ENCODE assay signal across 29 mouse cellular contexts in genomic region chr4:116738972-116739751, GRCm38 (mm10). TPM values are rescaled to one million over a fixed set of nuclear protein-coding genes. Genes with fewer than 3 reads are reported as not detected.
DNase-seq lines count a peak whose midpoint lies in the region; ATAC-seq and TF ChIP-seq lines count a peak whose summit lies in the region.
"Had no signal": no experiment of that assay in that cellular context is flagged by ENCODE, and none has a peak within 500 bp of the region (broad histone marks: within the 10 kb centered on the region; RNA-seq: fewer than 3 reads in every experiment).

No protein-coding gene starts in this region.

- ATAC-seq in common myeloid progenitor, adult 5-6 weeks (replicated peaks; ENCODE audit: low read depth, poor library complexity, severe bottlenecking) = peak; percentile 32
- ATAC-seq in hindbrain, embryonic 11.5 days (ENCODE audit: low FRiP score) = no peak
- ATAC-seq: forebrain, embryonic 15.5 days; hindbrain, postnatal 0 days; inflammation-experienced regulatory T-cells, adult 6 months; intestine, embryonic 16.5 days had no signal

- no peak overlapping the region for H3K4me3 ChIP-seq in heart, embryonic 10.5 days
- no peak overlapping the region for H3K4me3 ChIP-seq in ES-Bruce4 (ENCODE audit: low read depth, low read length)
- no peak overlapping the region for H3K4me3 ChIP-seq in hindbrain, embryonic 11.5 days (ENCODE audit: low read depth, low read length)
- H3K4me3 ChIP-seq in forebrain, embryonic 10.5 days = no peak overlapping the region
- H3K4me3 ChIP-seq: embryonic facial prominence, embryonic 12.5 days; embryonic facial prominence, embryonic 15.5 days; forebrain, embryonic 12.5 days; forebrain, embryonic 15.5 days; gastrocnemius, adult 2 months; heart, embryonic 15.5 days; hindbrain, embryonic 10.5 days had no signal

- no peak for TF ChIP-seq POLR2A in ES-Bruce4 (IDR thresholded peaks at IDR 0.05; ENCODE audit: insufficient read depth, low read length)

- H3K4me1 ChIP-seq in heart, embryonic 10.5 days = no peaks in the 10 kb centered on the region
- H3K4me1 ChIP-seq in ES-Bruce4 (ENCODE audit: control insufficient read depth, insufficient read depth, low read length) = no peaks in the 10 kb centered on the region
- H3K4me1 ChIP-seq in hindbrain, embryonic 11.5 days (replicated peaks; ENCODE audit: control insufficient read depth, insufficient read depth, low read length) = no peaks in the 10 kb centered on the region
- no peaks in the 10 kb centered on the region for H3K4me1 ChIP-seq in forebrain, embryonic 10.5 days
- H3K4me1 ChIP-seq: embryonic facial prominence, embryonic 15.5 days; forebrain, embryonic 12.5 days; forebrain, embryonic 15.5 days; hindbrain, embryonic 10.5 days had no signal

- no peak overlapping the region for H3K4me2 ChIP-seq in hindbrain, embryonic 11.5 days (replicated peaks; ENCODE audit: low read depth, low read length)
- H3K4me2 ChIP-seq: embryonic facial prominence, embryonic 12.5 days; embryonic facial prominence, embryonic 15.5 days; forebrain, embryonic 12.5 days; forebrain, embryonic 15.5 days; heart, embryonic 15.5 days; hindbrain, embryonic 14.5 days had no signal

- TF ChIP-seq EP300 in ES-Bruce4 (IDR thresholded peaks at IDR 0.05; ENCODE audit: insufficient read depth, low read depth, low read length) = no peak

- DNase-seq in heart, adult 11 months = peak; percentile 54
- DNase-seq in heart, embryonic 10.5 days (ENCODE audit: low spot score) = no peak
- no peak for DNase-seq in hindbrain, embryonic 11.5 days (ENCODE audit: low spot score)
- no peak for DNase-seq in forebrain, embryonic 10.5 days (ENCODE audit: extremely low spot score, low spot score)
- DNase-seq: adrenal gland, adult 2 months; adrenal gland, postnatal 14 days; B cell, adult 2 months; cerebellum, adult 18-20 months; cerebellum, adult 9-10 months; cerebellum, postnatal 14 days; gastrocnemius, adult 2 months; gastrocnemius, postnatal 14 days; heart, adult 18-20 months; heart, postnatal 10 days; heart, postnatal 36 days; kidney, adult 18-20 months had no signal

- H3K27me3 ChIP-seq in heart, embryonic 10.5 days (ENCODE audit: insufficient read depth, poor library complexity, severe bottlenecking) = no peaks in the 10 kb centered on the region
- no peaks in the 10 kb centered on the region for H3K27me3 ChIP-seq in ES-Bruce4 (ENCODE audit: control insufficient read depth, insufficient read depth, low read length, poor library complexity, severe bottlenecking)
- H3K27me3 ChIP-seq in hindbrain, embryonic 11.5 days (ENCODE audit: control insufficient read depth, insufficient read depth, low read length) = no peaks in the 10 kb centered on the region
- no peaks in the 10 kb centered on the region for H3K27me3 ChIP-seq in forebrain, embryonic 10.5 days (ENCODE audit: poor library complexity, severe bottlenecking)
- H3K27me3 ChIP-seq: CH12.LX; embryonic facial prominence, embryonic 12.5 days; embryonic facial prominence, embryonic 15.5 days; forebrain, embryonic 12.5 days; forebrain, embryonic 15.5 days; heart, embryonic 15.5 days had no signal

- TF ChIP-seq CTCF in ES-Bruce4 (IDR thresholded peaks at IDR 0.05; ENCODE audit: low read depth, low read length) = no peak

- no peaks in the 10 kb centered on the region for H3K9me3 ChIP-seq in heart, embryonic 10.5 days
- no peaks in the 10 kb centered on the region for H3K9me3 ChIP-seq in ES-Bruce4 (replicated peaks; ENCODE audit: control insufficient read depth, insufficient read depth, low read length, poor library complexity, severe bottlenecking)
- no peaks in the 10 kb centered on the region for H3K9me3 ChIP-seq in hindbrain, embryonic 11.5 days (ENCODE audit: control insufficient read depth, low read length)
- no peaks in the 10 kb centered on the region for H3K9me3 ChIP-seq in forebrain, embryonic 10.5 days
- H3K9me3 ChIP-seq: embryonic facial prominence, embryonic 12.5 days; embryonic facial prominence, embryonic 15.5 days; forebrain, embryonic 12.5 days; forebrain, embryonic 15.5 days; heart, embryonic 15.5 days; hindbrain, embryonic 10.5 days had no signal

- WGBS in heart, embryonic 10.5 days = 56% methylated on average over 9 of the region's 9 CpGs
- WGBS in hindbrain, embryonic 11.5 days = 88% methylated on average over 9 of the region's 9 CpGs
- WGBS in forebrain, embryonic 10.5 days = 89% methylated on average over 9 of the region's 9 CpGs

- H3K36me3 ChIP-seq in heart, embryonic 10.5 days = no peaks in the 10 kb centered on the region
- no peaks in the 10 kb centered on the region; the same call in none of the 2 replicates for H3K36me3 ChIP-seq in ES-Bruce4 (ENCODE audit: control insufficient read depth, insufficient read depth, low read length, poor library complexity, severe bottlenecking)
- no peaks in the 10 kb centered on the region for H3K36me3 ChIP-seq in hindbrain, embryonic 11.5 days (ENCODE audit: control insufficient read depth, insufficient read depth, low read length)
- H3K36me3 ChIP-seq in forebrain, embryonic 10.5 days (replicated peaks) = 0 out of 2 replicates have a peak, but pooled peaks cover 4% of the 10 kb centered on the region
- H3K36me3 ChIP-seq: embryonic facial prominence, embryonic 12.5 days; embryonic facial prominence, embryonic 15.5 days; forebrain, embryonic 12.5 days; forebrain, embryonic 15.5 days; heart, embryonic 15.5 days had no signal

- H3K9ac ChIP-seq in ES-Bruce4 (ENCODE audit: low read depth, poor library complexity, severe bottlenecking) = no peak overlapping the region
- no peak overlapping the region for H3K9ac ChIP-seq in hindbrain, embryonic 11.5 days (ENCODE audit: low read depth, low read length)
- H3K9ac ChIP-seq: embryonic facial prominence, embryonic 12.5 days; embryonic facial prominence, embryonic 15.5 days; forebrain, embryonic 12.5 days; forebrain, embryonic 15.5 days; heart, embryonic 15.5 days; hindbrain, embryonic 14.5 days had no signal

- H3K27ac ChIP-seq in heart, embryonic 10.5 days = no peak overlapping the region
- H3K27ac ChIP-seq in ES-Bruce4 (ENCODE audit: insufficient read depth, low read length) = peak overlapping the region; percentile 19; the same call in 1 of the 2 replicates
- H3K27ac ChIP-seq in hindbrain, embryonic 11.5 days (ENCODE audit: low read depth, low read length) = no peak overlapping the region
- H3K27ac ChIP-seq in forebrain, embryonic 10.5 days = no peak overlapping the region
- H3K27ac ChIP-seq: embryonic facial prominence, embryonic 12.5 days; embryonic facial prominence, embryonic 15.5 days; forebrain, embryonic 12.5 days; forebrain, embryonic 15.5 days; gastrocnemius, adult 2 months; heart, embryonic 15.5 days; hindbrain, embryonic 10.5 days; hindbrain, embryonic 14.5 days; hindbrain, postnatal 0 days had no signal

RNA-seq across cellular contexts. Expression of gene Tesk2, which starts 18.4 kb away (rescaled TPM):
- 3.2 and 5.1 TPM in 2 replicates for polyA plus RNA-seq in heart, embryonic 10.5 days (2016; fragmentation: Nextera tagmentation; extraction: Ambion mirVana)
- 20.6 and 21.9 TPM in 2 replicates for polyA plus RNA-seq in ES-Bruce4 (2011; ENCODE audit: insufficient read depth, insufficient read length, low read depth, missing spikeins)
- total RNA-seq in common myeloid progenitor, adult 5-6 weeks (2017) = 1.8 and 4.9 TPM in 2 replicates
- polyA plus RNA-seq in hindbrain, embryonic 11.5 days (2014; fragmentation: Nextera tagmentation; extraction: Ambion mirVana) = 5.9 and 7.7 TPM in 2 replicates
- polyA plus RNA-seq in forebrain, embryonic 10.5 days (2016; fragmentation: Nextera tagmentation; extraction: Ambion mirVana) = 9.0 and 9.4 TPM in 2 replicates

RNA-seq across cellular contexts. Expression of gene Ccdc163, which starts 30.9 kb away (rescaled TPM):
- polyA plus RNA-seq in heart, embryonic 10.5 days (2016; fragmentation: Nextera tagmentation; extraction: Ambion mirVana) = 21.2 and 23.2 TPM in 2 replicates
- 45.2 and 49.0 TPM in 2 replicates for polyA plus RNA-seq in ES-Bruce4 (2011; ENCODE audit: insufficient read depth, insufficient read length, low read depth, missing spikeins)
- 12.3 and 35.8 TPM in 2 replicates for total RNA-seq in common myeloid progenitor, adult 5-6 weeks (2017)
- polyA plus RNA-seq in hindbrain, embryonic 11.5 days (2014; fragmentation: Nextera tagmentation; extraction: Ambion mirVana) = 28.5 and 34.1 TPM in 2 replicates
- 31.5 and 37.0 TPM in 2 replicates for polyA plus RNA-seq in forebrain, embryonic 10.5 days (2016; fragmentation: Nextera tagmentation; extraction: Ambion mirVana)

RNA-seq across cellular contexts. Expression of gene Mmachc, which starts 31.0 kb away (rescaled TPM):
- polyA plus RNA-seq in heart, embryonic 10.5 days (2016; fragmentation: Nextera tagmentation; extraction: Ambion mirVana) = 33.6 and 37.0 TPM in 2 replicates
- 35.9 and 36.1 TPM in 2 replicates for polyA plus RNA-seq in ES-Bruce4 (2011; ENCODE audit: insufficient read depth, insufficient read length, low read depth, missing spikeins)
- 22.7 and 24.9 TPM in 2 replicates for total RNA-seq in common myeloid progenitor, adult 5-6 weeks (2017)
- polyA plus RNA-seq in hindbrain, embryonic 11.5 days (2014; fragmentation: Nextera tagmentation; extraction: Ambion mirVana) = 23.3 and 30.9 TPM in 2 replicates
- polyA plus RNA-seq in forebrain, embryonic 10.5 days (2016; fragmentation: Nextera tagmentation; extraction: Ambion mirVana) = 45.6 and 47.3 TPM in 2 replicates

RNA-seq across cellular contexts. Expression of gene Prdx1, which starts 53.8 kb away (rescaled TPM):
- 1,191 and 1,224 TPM in 2 replicates for polyA plus RNA-seq in heart, embryonic 10.5 days (2016; fragmentation: Nextera tagmentation; extraction: Ambion mirVana)
- 1,922 and 2,187 TPM in 2 replicates for polyA plus RNA-seq in ES-Bruce4 (2011; ENCODE audit: insufficient read depth, insufficient read length, low read depth, missing spikeins)
- 266 and 285 TPM in 2 replicates for total RNA-seq in common myeloid progenitor, adult 5-6 weeks (2017)
- polyA plus RNA-seq in hindbrain, embryonic 11.5 days (2014; fragmentation: Nextera tagmentation; extraction: Ambion mirVana) = 985 and 989 TPM in 2 replicates
- 1,457 and 1,472 TPM in 2 replicates for polyA plus RNA-seq in forebrain, embryonic 10.5 days (2016; fragmentation: Nextera tagmentation; extraction: Ambion mirVana)
